Mouse (Mus musculus) MEL (cell line): ENCODE data around the gene Prx. TPM values are rescaled to one million over a fixed set of nuclear protein-coding genes. Genes with fewer than 3 reads are reported as not detected.

Source experiments
- DNase-seq: peaks from one replicate; pipeline ENCODE4 v3.0.0; 2011; ENCODE audit warnings: low read depth, low spot score
- H3K27ac ChIP-seq: 2 replicates; pipeline ENCODE4 v1.5.1; 2012; ENCODE audit warnings: low read depth, mild to moderate bottlenecking, control low read depth, low read length, moderate library complexity; ENCODE audit not compliant: control insufficient read depth
- H3K27me3 ChIP-seq, 2 experiments: fragments of 150-350 bp in 1 of 2; sonication (generic) in 1 of 2; 2 replicates each; pipeline ENCODE4 v1.6.1; 2012; ENCODE audit warnings: low read length in 2 of 2, mild to moderate bottlenecking in 2 of 2, improper control_type of control experiment in 1 of 2, moderate library complexity in 1 of 2; ENCODE audit not compliant: insufficient read depth in 2 of 2, control insufficient read depth in 1 of 2
- H3K36me3 ChIP-seq, 2 experiments: 2 replicates each; pipeline ENCODE4 v1.6.1; 2012 to 2014; ENCODE audit warnings: low read length in 2 of 2, improper control_type of control experiment in 1 of 2, inconsistent platforms in 1 of 2, mild to moderate bottlenecking in 1 of 2; ENCODE audit not compliant: insufficient read depth in 2 of 2, control insufficient read depth in 1 of 2
- H3K4me1 ChIP-seq, 2 experiments: fragments of 150-350 bp in 1 of 2; sonication (generic) in 1 of 2; 2 replicates each; pipeline ENCODE4 v1.6.1; 2012; ENCODE audit warnings: low read length in 2 of 2, improper control_type of control experiment in 1 of 2, mild to moderate bottlenecking in 1 of 2; ENCODE audit not compliant: insufficient read depth in 2 of 2, control insufficient read depth in 1 of 2
- H3K4me3 ChIP-seq, 2 experiments: fragments of 150-350 bp in 1 of 2; sonication (generic) in 1 of 2; 2 replicates each; pipeline ENCODE4 v1.5.1; 2012; ENCODE audit warnings: low read depth in 2 of 2, low read length in 2 of 2, mild to moderate bottlenecking in 2 of 2, moderate library complexity in 2 of 2, control low read depth in 1 of 2, improper control_type of control experiment in 1 of 2; ENCODE audit not compliant: control insufficient read depth in 1 of 2, insufficient read depth in 1 of 2
- H3K79me2 ChIP-seq: 2 replicates; pipeline ENCODE4 v1.6.1; 2012; ENCODE audit warnings: mild to moderate bottlenecking, low read length, moderate library complexity; ENCODE audit not compliant: control insufficient read depth, poor library complexity, insufficient read depth
- H3K9ac ChIP-seq: 2 replicates; pipeline ENCODE4 v1.6.1; 2012; ENCODE audit warnings: low read depth, mild to moderate bottlenecking, control low read depth, low read length, moderate library complexity; ENCODE audit not compliant: control insufficient read depth, poor library complexity, severe bottlenecking
- H3K9me3 ChIP-seq: fragments of 150-350 bp; sonication (generic); replicated peaks from 2 replicates; pipeline ENCODE4 v1.6.1; 2012; ENCODE audit warnings: mild to moderate bottlenecking, low read length, improper control_type of control experiment, moderate library complexity; ENCODE audit not compliant: insufficient read depth
- CHD1 ChIP-seq: IDR thresholded peaks from 2 replicates; pipeline ENCODE4 v1.6.1; 2012; ENCODE audit warnings: low read depth, mild to moderate bottlenecking, inconsistent platforms, low read length, improper control_type of control experiment
- CHD2 ChIP-seq: IDR thresholded peaks from 2 replicates; pipeline ENCODE4 v1.6.1; 2011; ENCODE audit warnings: low read length, improper control_type of control experiment
- E2F4 ChIP-seq: IDR thresholded peaks from 2 replicates; pipeline ENCODE4 v1.6.1; 2011; ENCODE audit warnings: low read depth, low read length, improper control_type of control experiment, borderline replicate concordance
- ELF1 ChIP-seq: IDR thresholded peaks from 2 replicates; pipeline ENCODE4 v1.6.1; 2014; ENCODE audit warnings: low read depth, mild to moderate bottlenecking, inconsistent platforms, low read length, improper control_type of control experiment, moderate library complexity
- EP300 ChIP-seq, 2 experiments: IDR thresholded peaks; 2 replicates each; pipeline ENCODE4 v1.6.1; 2011; ENCODE audit warnings: improper control_type of control experiment in 2 of 2, low read length in 2 of 2, low read depth in 1 of 2, mild to moderate bottlenecking in 1 of 2
- ETS1 ChIP-seq: IDR thresholded peaks from 2 replicates; pipeline ENCODE4 v1.6.1; 2012; ENCODE audit warnings: low read depth, mild to moderate bottlenecking, inconsistent platforms, low read length, improper control_type of control experiment, moderate library complexity
- GABPA ChIP-seq: IDR thresholded peaks from 2 replicates; pipeline ENCODE4 v1.6.1; 2012; ENCODE audit warnings: low read depth, mild to moderate bottlenecking, inconsistent platforms, low read length, improper control_type of control experiment, moderate library complexity
- GATA1 ChIP-seq: IDR thresholded peaks from 2 replicates; pipeline ENCODE4 v1.6.1; 2011; ENCODE audit warnings: low read depth, low read length, improper control_type of control experiment
- HCFC1 ChIP-seq: IDR thresholded peaks from 2 replicates; pipeline ENCODE4 v1.6.1; 2012; ENCODE audit warnings: low read depth, mild to moderate bottlenecking, inconsistent platforms, low read length, improper control_type of control experiment, moderate library complexity
- JUND ChIP-seq: IDR thresholded peaks from 2 replicates; pipeline ENCODE4 v1.6.1; 2011; ENCODE audit warnings: low read depth, mild to moderate bottlenecking, improper control_type of control experiment, low read length
- MAZ ChIP-seq: IDR thresholded peaks from 2 replicates; pipeline ENCODE4 v1.6.1; 2012; ENCODE audit warnings: low read depth, mild to moderate bottlenecking, inconsistent platforms, low read length, improper control_type of control experiment
- MEF2A ChIP-seq: IDR thresholded peaks from 2 replicates; pipeline ENCODE4 v1.6.1; 2014; ENCODE audit warnings: low read depth, mild to moderate bottlenecking, inconsistent platforms, low read length, improper control_type of control experiment; ENCODE audit not compliant: poor library complexity, insufficient replicate concordance, severe bottlenecking; ENCODE audit errors: extremely low read depth
- MXI1 ChIP-seq: IDR thresholded peaks from 2 replicates; pipeline ENCODE4 v1.6.1; 2011; ENCODE audit warnings: mild to moderate bottlenecking, low read depth, low read length, improper control_type of control experiment
- MYB ChIP-seq: IDR thresholded peaks from 2 replicates; pipeline ENCODE4 v1.6.1; 2011; ENCODE audit warnings: mild to moderate bottlenecking, low read depth, low read length, improper control_type of control experiment
- MYC ChIP-seq: IDR thresholded peaks from 2 replicates; pipeline ENCODE4 v1.6.1; 2011; ENCODE audit warnings: low read depth, mild to moderate bottlenecking, low read length, improper control_type of control experiment, moderate library complexity
- NELFE ChIP-seq: IDR thresholded peaks from 2 replicates; pipeline ENCODE4 v1.6.1; 2011; ENCODE audit warnings: low read depth, low read length, improper control_type of control experiment
- POLR2A ChIP-seq, 2 experiments: IDR thresholded peaks; 2 replicates each; pipeline ENCODE4 v1.6.1; 2011 to 2012; ENCODE audit warnings: low read length in 2 of 2, mild to moderate bottlenecking in 2 of 2, control low read depth in 1 of 2, improper control_type of control experiment in 1 of 2, low read depth in 1 of 2, moderate library complexity in 1 of 2; ENCODE audit not compliant: control insufficient read depth in 1 of 2, insufficient read depth in 1 of 2, poor library complexity in 1 of 2
- POLR2AphosphoS2 ChIP-seq: IDR thresholded peaks from 2 replicates; pipeline ENCODE4 v1.6.1; 2011; ENCODE audit warnings: low read length, improper control_type of control experiment
- POLR2AphosphoS5 ChIP-seq: IDR thresholded peaks from 2 replicates; pipeline ENCODE4 v1.6.1; 2012; ENCODE audit warnings: low read depth, borderline replicate concordance, mild to moderate bottlenecking, inconsistent platforms, low read length, moderate library complexity, mixed read lengths
- RCOR1 ChIP-seq: IDR thresholded peaks from 2 replicates; pipeline ENCODE4 v1.6.1; 2012; ENCODE audit warnings: low read depth, mild to moderate bottlenecking, inconsistent platforms, low read length, improper control_type of control experiment
- SIN3A ChIP-seq: IDR thresholded peaks from 2 replicates; pipeline ENCODE4 v1.6.1; 2012; ENCODE audit warnings: low read length, improper control_type of control experiment, inconsistent platforms
- SMC3 ChIP-seq: IDR thresholded peaks from 2 replicates; pipeline ENCODE4 v1.6.1; 2011; ENCODE audit warnings: low read depth, low read length, improper control_type of control experiment
- TAL1 ChIP-seq: IDR thresholded peaks from 2 replicates; pipeline ENCODE4 v1.6.1; 2012; ENCODE audit warnings: mild to moderate bottlenecking, inconsistent platforms, low read length, moderate library complexity, mixed read lengths
- TCF12 ChIP-seq: IDR thresholded peaks from 2 replicates; pipeline ENCODE4 v1.6.1; 2014; ENCODE audit warnings: low read depth, mild to moderate bottlenecking, inconsistent platforms, low read length, improper control_type of control experiment, moderate library complexity
- UBTF ChIP-seq: IDR thresholded peaks from 2 replicates; pipeline ENCODE4 v1.6.1; 2012; ENCODE audit warnings: low read depth, mild to moderate bottlenecking, inconsistent platforms, low read length, improper control_type of control experiment, moderate library complexity, borderline replicate concordance; ENCODE audit not compliant: insufficient read depth
- USF2 ChIP-seq, 2 experiments: IDR thresholded peaks; 2 replicates each; pipeline ENCODE4 v1.6.1; 2011 to 2012; ENCODE audit warnings: improper control_type of control experiment in 2 of 2, low read length in 2 of 2, borderline replicate concordance in 1 of 2, inconsistent platforms in 1 of 2, low read depth in 1 of 2, mild to moderate bottlenecking in 1 of 2; ENCODE audit not compliant: insufficient read depth in 1 of 2
- ZC3H11A ChIP-seq: IDR thresholded peaks from 2 replicates; pipeline ENCODE4 v1.6.1; 2012; ENCODE audit warnings: low read depth, mild to moderate bottlenecking, inconsistent platforms, low read length, improper control_type of control experiment
- ZKSCAN1 ChIP-seq: IDR thresholded peaks from 2 replicates; pipeline ENCODE4 v1.6.1; 2012; ENCODE audit warnings: low read depth, mild to moderate bottlenecking, inconsistent platforms, low read length, improper control_type of control experiment, moderate library complexity
- ZMIZ1 ChIP-seq: IDR thresholded peaks from 2 replicates; pipeline ENCODE4 v1.6.1; 2012; ENCODE audit warnings: low read depth, mild to moderate bottlenecking, inconsistent platforms, low read length, improper control_type of control experiment, moderate library complexity
- ZNF384 ChIP-seq: IDR thresholded peaks from 2 replicates; pipeline ENCODE4 v1.6.1; 2012; ENCODE audit warnings: low read depth, mild to moderate bottlenecking, inconsistent platforms, low read length, improper control_type of control experiment
- polyA plus RNA-seq, 2 experiments: library from polyadenylated mRNA; stranded (reverse) in 1 of 2; unstranded in 1 of 2; fragments of >175 nt in 1 of 2; fragments of >200 nt in 1 of 2; gene quantifications; 2 replicates each; pipeline versions ENCODE4 v1.2.1 to v1.2.4; 2012; ENCODE audit warnings: low replicate concordance in 2 of 2, low read depth in 1 of 2; ENCODE audit not compliant: insufficient read length in 2 of 2, insufficient read depth in 1 of 2, missing spikeins in 1 of 2
- total RNA-seq: library from RNA; depleted of rRNA; stranded (reverse); fragments of 300-350 nt; gene quantifications from 2 replicates; pipeline ENCODE4 v1.2.3, GENCODE M21; 2012

Prx gene
- total and polyA plus RNA-seq, 3 experiments: 0.39 to 1.4 TPM; not detected in 1

DNA sequence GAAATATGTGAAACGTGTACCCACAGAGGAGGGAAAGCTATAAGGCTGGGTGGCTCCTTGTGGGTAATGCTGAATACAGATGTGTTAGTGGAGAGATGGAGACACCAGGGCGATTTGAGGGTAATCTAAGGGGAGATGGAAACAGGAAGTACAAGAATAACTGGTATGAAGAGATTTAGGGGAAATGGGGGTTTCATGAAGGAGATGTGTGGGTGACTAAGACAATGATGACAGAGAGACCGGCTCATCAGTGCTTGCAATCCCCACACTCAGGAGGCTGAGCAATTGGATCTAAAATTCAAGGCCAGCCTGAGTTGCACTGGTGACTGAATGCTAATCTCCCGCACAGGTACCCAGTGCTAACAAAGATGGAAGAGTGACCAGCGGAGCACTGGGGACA is 52.9 kb downstream of the Prx start:
- Histone ChIP-seq H3K27ac (no peak overlapping the region), H3K79me2 (peaks cover 12% of the 10 kb centered on the region), H3K9ac (no peak overlapping the region), H3K9me3 (no peaks in the 10 kb centered on the region), H3K36me3 (peaks cover 0 to 5% of the 10 kb centered on the region in 2 experiments; a peak in 1 of 4 replicates), H3K4me3 (peak overlapping the region in 1 of 2 experiments; percentile 83; a peak in 1 of 4 replicates), H3K27me3 (no peaks in the 10 kb centered on the region), H3K4me1 (peaks cover 3 to 7% of the 10 kb centered on the region in 2 experiments; a peak in 3 of 4 replicates)
- TF ChIP-seq POLR2AphosphoS2 (no peak), ELF1 (no peak), E2F4 (no peak), SMC3 (no peak), MYC (no peak), CHD1 (no peak), ZKSCAN1 (no peak), MEF2A (no peak), RCOR1 (no peak), POLR2A (IDR thresholded peaks at IDR 0.05; ENCODE audit: control insufficient read depth in 1 of 2, insufficient read depth in 1 of 2, low read depth in 1 of 2, low read length in 2 of 2, poor library complexity in 1 of 2) (no peak), MYB (no peak), EP300 (IDR thresholded peaks at IDR 0.05; ENCODE audit: low read depth in 1 of 2, low read length in 2 of 2) (no peak), POLR2AphosphoS5 (no peak)
- peak; percentile 51 for DNase-seq

DNA sequence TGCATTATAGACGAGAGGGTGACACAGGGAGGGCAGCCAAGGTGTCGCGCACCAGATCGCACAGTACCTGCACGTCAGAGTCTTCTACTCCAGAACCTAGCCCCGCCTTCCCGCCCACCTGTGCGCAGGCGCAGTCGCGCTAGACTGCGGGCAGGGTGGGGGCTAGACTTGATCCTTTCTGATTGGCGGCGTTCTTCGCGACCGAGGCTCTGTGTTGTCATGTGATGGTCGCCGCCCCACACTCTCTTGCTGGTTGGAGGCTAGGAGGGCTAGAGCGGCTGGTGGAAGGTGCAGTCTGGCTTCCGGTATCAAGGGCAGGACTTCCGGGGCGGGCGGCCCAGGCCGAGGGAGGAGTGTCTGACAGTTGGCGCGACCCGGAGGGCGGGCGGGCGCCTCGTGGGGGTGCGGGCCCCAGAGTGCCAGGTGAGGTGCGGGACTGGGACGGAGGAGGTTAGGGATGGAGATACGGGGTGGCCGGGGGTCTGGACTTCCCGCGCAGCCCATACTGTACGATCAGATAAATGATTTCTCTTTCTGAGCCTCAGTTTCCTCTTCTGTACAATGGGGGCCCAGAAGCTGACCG is 53.9 kb downstream of the Prx start, which contains the start of the genes Pld3 and 2310022A10Rik:
Gene Pld3, minus strand, starts transcription at position 288 of the 583 bp plus-strand sequence.
Gene 2310022A10Rik, plus strand, starts transcription at position 303 of the 583 bp plus-strand sequence.
- Histone ChIP-seq H3K4me3 (peak within 1 kb of the TSS; percentile 81 to 83), H3K27me3 (no peaks in the 10 kb centered on the region), H3K36me3 (peaks cover 0 to 5% of the 10 kb centered on the region in 2 experiments; a peak in 1 of 4 replicates), H3K9me3 (no peaks in the 10 kb centered on the region), H3K4me1 (peaks cover 3 to 7% of the 10 kb centered on the region in 2 experiments; a peak in 3 of 4 replicates), H3K79me2 (peaks cover 12% of the 10 kb centered on the region), H3K27ac (peak within 1 kb of the TSS; percentile 40), H3K9ac (peak within 1 kb of the TSS; percentile 78)
- peak; percentile 98 for DNase-seq
- TF ChIP-seq ZC3H11A (no peak), TAL1 (no peak), MEF2A (no peak), MYC (0 out of 2 replicates have a peak, but pooled peaks have one; percentile 22), JUND (no peak), TCF12 (peak; percentile 68; the same call in 1 of the 2 replicates), USF2 (IDR thresholded peaks at IDR 0.05; ENCODE audit: borderline replicate concordance in 1 of 2, insufficient read depth in 1 of 2, low read depth in 1 of 2, low read length in 2 of 2) (peak in 1 of 2 experiments; percentile 56; a peak in 2 of 4 replicates), MXI1 (peak; percentile 69), UBTF (no peak), NELFE (peak; percentile 87), POLR2AphosphoS2 (peak; percentile 81), HCFC1 (peak; percentile 93), GATA1 (no peak), ELF1 (peak; percentile 85), CHD2 (no peak), GABPA (no peak), ZNF384 (no peak), MYB (no peak), ZMIZ1 (peak; percentile 71; the same call in 1 of the 2 replicates), SIN3A (peak; percentile 88), ETS1 (peak; percentile 49; the same call in 1 of the 2 replicates), MAZ (peak; percentile 80; the same call in 1 of the 2 replicates)
